Mouse (Mus musculus) ES-Bruce4 (cell line): ENCODE measurements around the gene Man1c1. TPM values are rescaled to one million over a fixed set of nuclear protein-coding genes. Genes with fewer than 3 reads are reported as not detected.

Experiments
- H3K27ac ChIP-seq: 2 replicates; pipeline ENCODE4 v1.5.1; 2012; ENCODE audit warnings: low read length, inconsistent platforms; ENCODE audit not compliant: insufficient read depth
- H3K27me3 ChIP-seq: 2 replicates; pipeline ENCODE4 v1.6.1; 2012; ENCODE audit warnings: mild to moderate bottlenecking, low read length, inconsistent platforms; ENCODE audit not compliant: control insufficient read depth, poor library complexity, insufficient read depth, severe bottlenecking
- H3K36me3 ChIP-seq: 2 replicates; pipeline ENCODE4 v1.6.1; 2012; ENCODE audit warnings: inconsistent platforms, mild to moderate bottlenecking, low read length, moderate library complexity; ENCODE audit not compliant: control insufficient read depth, poor library complexity, insufficient read depth, severe bottlenecking
- H3K4me1 ChIP-seq: one replicate; pipeline ENCODE4 v1.8.1; 2011; ENCODE audit warnings: low read length; ENCODE audit not compliant: control insufficient read depth, insufficient read depth
- H3K4me3 ChIP-seq: 2 replicates; pipeline ENCODE4 v1.5.1; 2011; ENCODE audit warnings: low read depth, mild to moderate bottlenecking, low read length
- H3K9ac ChIP-seq: 2 replicates; pipeline ENCODE4 v1.6.1; 2012; ENCODE audit warnings: low read depth, mild to moderate bottlenecking, inconsistent platforms; ENCODE audit not compliant: poor library complexity, severe bottlenecking
- H3K9me3 ChIP-seq: replicated peaks from 2 replicates; pipeline ENCODE4 v1.6.1; 2012; ENCODE audit warnings: mild to moderate bottlenecking, low read length, inconsistent platforms; ENCODE audit not compliant: control insufficient read depth, poor library complexity, insufficient read depth, severe bottlenecking
- CTCF ChIP-seq: IDR thresholded peaks from one replicate; pipeline ENCODE4 v1.8.1; 2011; ENCODE audit warnings: low read depth, low read length
- EP300 ChIP-seq: IDR thresholded peaks from 2 replicates; pipeline ENCODE4 v1.6.1; 2011; ENCODE audit warnings: low read depth, low read length; ENCODE audit not compliant: insufficient read depth
- POLR2A ChIP-seq: IDR thresholded peaks from one replicate; pipeline ENCODE4 v1.8.1; 2011; ENCODE audit warnings: low read length; ENCODE audit not compliant: insufficient read depth
- polyA plus RNA-seq: library from polyadenylated mRNA; stranded (reverse); fragments of >200 nt; gene quantifications from 2 replicates; pipeline ENCODE4 v1.2.4, GENCODE M21; 2011; ENCODE audit warnings: low read depth; ENCODE audit not compliant: missing spikeins, insufficient read depth, insufficient read length

The Man1c1 gene
- polyA plus RNA-seq, 1 experiment: 7.1 TPM

GRCm38 (mm10) chr4:134713937-134714336 is 9.8 kb upstream of the Man1c1 start:
- Histone ChIP-seq H3K36me3 (no peaks in the 10 kb centered on the region), H3K9ac (no peak overlapping the region), H3K27ac (no peak overlapping the region), H3K9me3 (no peaks in the 10 kb centered on the region), H3K4me1 (no peaks in the 10 kb centered on the region), H3K27me3 (no peaks in the 10 kb centered on the region), H3K4me3 (no peak overlapping the region)
- TF ChIP-seq CTCF (peak; percentile 62), EP300 (no peak)

GRCm38 (mm10) chr4:134705311-134705710 is 1.2 kb upstream of the Man1c1 start:
- H3K9me3 ChIP-seq: no peaks in the 10 kb centered on the region
- TF ChIP-seq POLR2A (no peak), CTCF (no peak), EP300 (no peak)
- no peak overlapping the region for H3K4me3 ChIP-seq
- no peak overlapping the region for H3K27ac ChIP-seq
- no peaks in the 10 kb centered on the region for H3K4me1 ChIP-seq
- H3K27me3 ChIP-seq: peaks cover 7% of the 10 kb centered on the region
- H3K36me3 ChIP-seq: no peaks in the 10 kb centered on the region
- no peak overlapping the region for H3K9ac ChIP-seq

- no peaks in the 10 kb centered on the region for H3K4me1 ChIP-seq
- H3K4me3 ChIP-seq: peak overlapping the region; percentile 90
- peak overlapping the region; percentile 53 for H3K9ac ChIP-seq
- TF ChIP-seq EP300 (no peak), POLR2A (no peak), CTCF (no peak)
- peaks cover 7% of the 10 kb centered on the region for H3K27me3 ChIP-seq
- H3K9me3 ChIP-seq: no peaks in the 10 kb centered on the region
- no peaks in the 10 kb centered on the region for H3K36me3 ChIP-seq
- no peak overlapping the region for H3K27ac ChIP-seq
Measured at GRCm38 (mm10) chr4:134704590-134704989, 500 bp upstream of the Man1c1 start.

GRCm38 (mm10) chr4:134702981-134703834 is 882 bp downstream of the Man1c1 start:
- Histone ChIP-seq H3K4me3 (peak overlapping the region; percentile 73), H3K9ac (peak overlapping the region; percentile 81), H3K4me1 (no peaks in the 10 kb centered on the region), H3K27ac (no peak overlapping the region), H3K9me3 (no peaks in the 10 kb centered on the region), H3K27me3 (peaks cover 7% of the 10 kb centered on the region), H3K36me3 (no peaks in the 10 kb centered on the region)
- TF ChIP-seq EP300 (no peak), POLR2A (no peak), CTCF (no peak)

GRCm38 (mm10) chr4:134701934-134702333 is 2.2 kb downstream of the Man1c1 start:
- no peaks in the 10 kb centered on the region for H3K36me3 ChIP-seq
- no peak overlapping the region for H3K4me3 ChIP-seq
- no peak overlapping the region for H3K27ac ChIP-seq
- no peak for TF ChIP-seq POLR2A
- peak; percentile 86 for TF ChIP-seq CTCF
- H3K27me3 ChIP-seq: peaks cover 7% of the 10 kb centered on the region
- no peaks in the 10 kb centered on the region for H3K4me1 ChIP-seq
- no peak overlapping the region for H3K9ac ChIP-seq
- H3K9me3 ChIP-seq: no peaks in the 10 kb centered on the region

GRCm38 (mm10) chr4:134700911-134701310 is 3.2 kb downstream of the Man1c1 start:
- Histone ChIP-seq H3K4me1 (no peaks in the 10 kb centered on the region), H3K27me3 (peaks cover 7% of the 10 kb centered on the region), H3K27ac (no peak overlapping the region), H3K9me3 (no peaks in the 10 kb centered on the region), H3K9ac (no peak overlapping the region), H3K4me3 (no peak overlapping the region), H3K36me3 (no peaks in the 10 kb centered on the region)
- no peak for TF ChIP-seq EP300
- TF ChIP-seq POLR2A: no peak
- no peak for TF ChIP-seq CTCF
